ENCODE assay signal across 13 mouse cellular contexts in genomic region chr19:6875834-6876233, GRCm38 (mm10).
"Had no signal": no experiment of that assay in that cellular context is flagged by ENCODE, and none has a peak within 500 bp of the region (broad histone marks: within the 10 kb centered on the region; RNA-seq: fewer than 3 reads in every experiment).

No protein-coding gene starts in this region.

- ATAC-seq: midbrain, embryonic 16.5 days had no signal

- DNase-seq: lung, adult 18-20 months; lung, embryonic 14.5 days; lung, postnatal 10 days; lung, postnatal 4 days; midbrain, embryonic 14.5 days; retina, postnatal 1 day; right cerebral cortex, postnatal 25 days; right cerebral cortex, postnatal 4 days; spleen, adult 18-20 months; thymus, adult 2 months; thymus, postnatal 25 days; thymus, postnatal 4 days had no signal
